8 mouse cellular contexts compared by ENCODE assay signal in genomic region chr4:42965039-42965719, GRCm38 (mm10). TPM values are rescaled to one million over a fixed set of nuclear protein-coding genes. Genes with fewer than 3 reads are reported as not detected.
DNase-seq lines count a peak whose midpoint lies in the region; ATAC-seq and TF ChIP-seq lines count a peak whose summit lies in the region.

No protein-coding gene starts in this region.

- no peak for TF ChIP-seq EP300 in liver, embryonic 14.5 days (IDR thresholded peaks at IDR 0.05; ENCODE audit: low read depth)

- no peaks in the 10 kb centered on the region for H3K36me3 ChIP-seq in forebrain, embryonic 10.5 days (replicated peaks)
- no peaks in the 10 kb centered on the region for H3K36me3 ChIP-seq in hindbrain, postnatal 0 days (ENCODE audit: insufficient read depth, low read length)
- no peaks in the 10 kb centered on the region for H3K36me3 ChIP-seq in liver, embryonic 14.5 days (replicated peaks; ENCODE audit: control insufficient read depth, insufficient read depth, low read depth)

- H3K27ac ChIP-seq in forebrain, embryonic 10.5 days: no peak overlapping the region
- H3K27ac ChIP-seq in hindbrain, postnatal 0 days: no peak overlapping the region
- no peak overlapping the region for H3K27ac ChIP-seq in liver, embryonic 14.5 days

- intact Hi-C loops in heart, postnatal 25 days (cut with DNase I): loop anchor here (1.0 kb wide), 1 partner anchor 88 kb away; no protein-coding TSS in a partner anchor

- peaks cover 7% of the 10 kb centered on the region; the same call in 1 of the 2 replicates for H3K27me3 ChIP-seq in forebrain, embryonic 10.5 days (ENCODE audit: poor library complexity, severe bottlenecking)
- H3K27me3 ChIP-seq in hindbrain, postnatal 0 days (ENCODE audit: insufficient read depth, low read length): no peaks in the 10 kb centered on the region
- H3K27me3 ChIP-seq in liver, embryonic 14.5 days (ENCODE audit: control insufficient read depth, insufficient read depth, low read length): no peaks in the 10 kb centered on the region

- H3K4me3 ChIP-seq in forebrain, embryonic 10.5 days: peak overlapping the region; percentile 34
- H3K4me3 ChIP-seq in hindbrain, postnatal 0 days (ENCODE audit: low read length): no peak overlapping the region
- H3K4me3 ChIP-seq in liver, embryonic 14.5 days (ENCODE audit: insufficient read depth in 1 of 2, low read depth in 2 of 2, low read length in 2 of 2): no peak overlapping the region

- TF ChIP-seq CTCF in hindbrain, postnatal 0 days (IDR thresholded peaks at IDR 0.05; ENCODE audit: low read depth): peak; percentile 91
- TF ChIP-seq CTCF in liver, embryonic 14.5 days (IDR thresholded peaks at IDR 0.05; ENCODE audit: low read depth): peak; percentile 82

- H3K4me1 ChIP-seq in forebrain, embryonic 10.5 days: peaks cover 8% of the 10 kb centered on the region
- H3K4me1 ChIP-seq in hindbrain, postnatal 0 days (ENCODE audit: insufficient read depth, low read length): peaks cover 3% of the 10 kb centered on the region; the same call in 1 of the 2 replicates
- peaks cover 0 to 2% of the 10 kb centered on the region in 2 experiments; a peak in 1 of 4 replicates for H3K4me1 ChIP-seq in liver, embryonic 14.5 days (replicated peaks; ENCODE audit: control insufficient read depth in 2 of 2, insufficient read depth in 2 of 2, low read length in 1 of 2)

- WGBS in forebrain, embryonic 10.5 days: 12% methylated on average over 12 of the region's 12 CpGs
- 17% methylated on average over 12 of the region's 12 CpGs for whole genome bisulfite sequencing in hindbrain, postnatal 0 days
- 13% methylated on average over 12 of the region's 12 CpGs for WGBS in liver, embryonic 14.5 days (ENCODE audit: insufficient replicate concordance)

- peak; percentile 89 for DNase-seq in heart, adult 11 months
- DNase-seq in heart, postnatal 25 days (ENCODE audit: low spot score): no peak
- DNase-seq in adipocyte (ENCODE audit: low spot score): peak; percentile 76
- peak; percentile 58 for DNase-seq in forebrain, embryonic 10.5 days (ENCODE audit: extremely low spot score, low spot score)
- peak; percentile 88 for DNase-seq in hindbrain, postnatal 0 days (ENCODE audit: low spot score)
- peak; percentile 35 to 48 (median 42) for DNase-seq in liver, embryonic 14.5 days (ENCODE audit: low read depth in 3 of 3, low spot score in 3 of 3)
- DNase-seq in natural killer cell, adult 2 months (ENCODE audit: low spot score in 2 of 2): peak; percentile 47 to 64
- no peak for DNase-seq in ovary, postnatal 10 days (ENCODE audit: low spot score)

- H3K9ac ChIP-seq in hindbrain, postnatal 0 days (replicated peaks; ENCODE audit: low read length): no peak overlapping the region
- no peak overlapping the region for H3K9ac ChIP-seq in liver, embryonic 14.5 days (replicated peaks)

- peak; percentile 62 for ATAC-seq in hindbrain, postnatal 0 days
- ATAC-seq in liver, embryonic 14.5 days (ENCODE audit: insufficient read depth): no peak

- H3K4me2 ChIP-seq in hindbrain, postnatal 0 days (ENCODE audit: low read depth, low read length): peak overlapping the region; percentile 37; the same call in 1 of the 2 replicates
- peak overlapping the region; percentile 39 for H3K4me2 ChIP-seq in liver, embryonic 14.5 days (ENCODE audit: low read depth)

- H3K9me3 ChIP-seq in forebrain, embryonic 10.5 days: no peaks in the 10 kb centered on the region
- H3K9me3 ChIP-seq in hindbrain, postnatal 0 days (ENCODE audit: low read length): no peaks in the 10 kb centered on the region
- H3K9me3 ChIP-seq in liver, embryonic 14.5 days (ENCODE audit: control insufficient read depth, low read length): no peaks in the 10 kb centered on the region

RNA-seq across cellular contexts. Expression of gene 1700022I11Rik, which starts 4.2 kb away (rescaled TPM):
- not detected for total RNA-seq in heart, postnatal 25 days (2021)
- polyA plus RNA-seq in forebrain, embryonic 10.5 days (2016; fragmentation: Nextera tagmentation; extraction: Ambion mirVana): 0.27 and 0.52 TPM in 2 replicates
- total RNA-seq in hindbrain, postnatal 0 days (2014; rRNA removed): not detected in 2 replicates
- polyA plus RNA-seq in hindbrain, postnatal 0 days (2015; fragmentation: Nextera tagmentation; extraction: Ambion mirVana): 0.37 and 0.60 TPM in 2 replicates
- 0.07 TPM in 1 of 2 replicates, not detected in the other for polyA plus RNA-seq in liver, embryonic 14.5 days (2012; rRNA removed)
- polyA plus RNA-seq in liver, embryonic 14.5 days (2014; fragmentation: Nextera tagmentation; extraction: Ambion mirVana): 0.16 and 0.44 TPM in 2 replicates

RNA-seq across cellular contexts. Expression of gene Dnajb5, which starts 15.6 kb away (rescaled TPM):
- total RNA-seq in heart, postnatal 25 days (2021): 10 to 100 TPM; 83.5 to 93.2 TPM
- polyA plus RNA-seq in forebrain, embryonic 10.5 days (2016; fragmentation: Nextera tagmentation; extraction: Ambion mirVana): 11.5 and 16.2 TPM in 2 replicates
- total RNA-seq in hindbrain, postnatal 0 days (2014; rRNA removed): 88.0 and 96.9 TPM in 2 replicates
- 28.1 and 33.4 TPM in 2 replicates for polyA plus RNA-seq in hindbrain, postnatal 0 days (2015; fragmentation: Nextera tagmentation; extraction: Ambion mirVana)
- polyA plus RNA-seq in liver, embryonic 14.5 days (2012; rRNA removed): 0.90 and 1.3 TPM in 2 replicates
- polyA plus RNA-seq in liver, embryonic 14.5 days (2014; fragmentation: Nextera tagmentation; extraction: Ambion mirVana): 0.43 and 0.54 TPM in 2 replicates

RNA-seq across cellular contexts. Expression of gene Vcp, which starts 35.1 kb away (rescaled TPM):
- total RNA-seq in heart, postnatal 25 days (2021): 100 to 1,000 TPM; 244 to 266 TPM
- polyA plus RNA-seq in forebrain, embryonic 10.5 days (2016; fragmentation: Nextera tagmentation; extraction: Ambion mirVana): 655 and 667 TPM in 2 replicates
- 187 and 191 TPM in 2 replicates for total RNA-seq in hindbrain, postnatal 0 days (2014; rRNA removed)
- polyA plus RNA-seq in hindbrain, postnatal 0 days (2015; fragmentation: Nextera tagmentation; extraction: Ambion mirVana): 445 and 455 TPM in 2 replicates
- 48.9 and 80.0 TPM in 2 replicates for polyA plus RNA-seq in liver, embryonic 14.5 days (2012; rRNA removed)
- polyA plus RNA-seq in liver, embryonic 14.5 days (2014; fragmentation: Nextera tagmentation; extraction: Ambion mirVana): 176 and 191 TPM in 2 replicates

RNA-seq across cellular contexts. Expression of gene Fancg, which starts 45.1 kb away (rescaled TPM):
- total RNA-seq in heart, postnatal 25 days (2021): 1 to 10 TPM; 3.8 to 4.3 TPM
- 23.1 and 27.3 TPM in 2 replicates for polyA plus RNA-seq in forebrain, embryonic 10.5 days (2016; fragmentation: Nextera tagmentation; extraction: Ambion mirVana)
- 10.5 and 13.1 TPM in 2 replicates for total RNA-seq in hindbrain, postnatal 0 days (2014; rRNA removed)
- 14.2 and 14.5 TPM in 2 replicates for polyA plus RNA-seq in hindbrain, postnatal 0 days (2015; fragmentation: Nextera tagmentation; extraction: Ambion mirVana)
- polyA plus RNA-seq in liver, embryonic 14.5 days (2012; rRNA removed): 8.2 and 9.9 TPM in 2 replicates
- 8.3 and 10.0 TPM in 2 replicates for polyA plus RNA-seq in liver, embryonic 14.5 days (2014; fragmentation: Nextera tagmentation; extraction: Ambion mirVana)

RNA-seq across cellular contexts. Expression of gene Phf24, which starts 48.7 kb away (rescaled TPM):
- 1 to 10 TPM; 9.0 to 9.4 TPM for total RNA-seq in heart, postnatal 25 days (2021)
- 0.33 and 0.51 TPM in 2 replicates for polyA plus RNA-seq in forebrain, embryonic 10.5 days (2016; fragmentation: Nextera tagmentation; extraction: Ambion mirVana)
- total RNA-seq in hindbrain, postnatal 0 days (2014; rRNA removed): 123 and 130 TPM in 2 replicates
- 33.9 and 38.6 TPM in 2 replicates for polyA plus RNA-seq in hindbrain, postnatal 0 days (2015; fragmentation: Nextera tagmentation; extraction: Ambion mirVana)
- 0.12 and 0.16 TPM in 2 replicates for polyA plus RNA-seq in liver, embryonic 14.5 days (2012; rRNA removed)
- 0.08 and 0.14 TPM in 2 replicates for polyA plus RNA-seq in liver, embryonic 14.5 days (2014; fragmentation: Nextera tagmentation; extraction: Ambion mirVana)

Comparison
In these comparisons a context has a peak if more than half of its experiments do, and no peak if none do; other contexts are left out.
1. DNase-seq: peak in heart, adult 11 months (single experiment), adipocyte (single experiment), forebrain, embryonic 10.5 days (single experiment), hindbrain, postnatal 0 days (single experiment), liver, embryonic 14.5 days (3 of 3) and natural killer cell, adult 2 months (2 of 2); none in heart, postnatal 25 days (single experiment) and ovary, postnatal 10 days (single experiment).